Mouse (Mus musculus): ENCODE results near the gene Actbl2.

Gene Actbl2

DNA sequence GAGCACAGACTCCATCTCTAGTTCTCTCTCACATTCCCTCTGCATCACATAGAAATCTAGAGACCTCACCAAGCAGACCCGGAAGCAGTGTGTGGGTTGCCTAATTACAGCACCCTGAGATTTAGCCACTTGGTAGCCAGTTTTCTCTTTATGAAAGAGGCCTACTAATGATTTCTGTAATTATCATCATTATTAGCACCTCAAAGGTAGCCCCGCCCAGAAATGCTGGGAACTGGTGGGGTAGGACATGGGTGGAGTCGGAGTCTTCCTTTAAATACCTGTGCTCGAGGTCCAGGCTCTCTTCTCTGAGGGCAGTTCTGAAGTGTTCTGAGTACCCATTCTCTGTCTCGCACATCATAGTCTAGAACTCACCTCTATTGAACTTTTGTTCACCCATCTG is at the start of gene Actbl2:
TSS of gene Actbl2 (plus strand) at position 301 of the 400 bp plus-strand sequence.
- no peak for DNase-seq (ENCODE audit: low spot score in 2 of 2)

GRCm38 (mm10) chr13:111210649-111211378 is 44.0 kb upstream of the Actbl2 start:
- no peak for DNase-seq (ENCODE audit: low spot score in 2 of 2)

DNA sequence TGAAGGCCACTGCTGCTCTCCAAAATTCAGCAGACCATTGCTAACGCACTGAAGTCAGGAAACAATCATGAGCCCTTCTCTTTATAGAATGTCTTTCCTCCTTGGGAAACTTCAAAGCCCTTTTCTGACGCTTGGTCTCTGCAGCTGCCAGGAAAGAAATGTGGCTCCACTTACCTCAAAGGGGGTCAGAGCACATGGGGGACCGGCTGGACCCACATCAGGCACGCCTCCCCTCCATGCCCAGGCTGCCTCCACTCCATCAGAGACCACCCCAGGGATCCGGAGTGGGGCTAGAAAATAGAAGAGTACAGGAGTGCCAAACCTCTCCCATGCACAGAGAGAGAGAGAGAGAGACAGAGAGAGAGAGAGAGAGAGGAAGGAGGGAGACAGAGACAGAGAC is 26.0 kb upstream of the Actbl2 start:
- no peak for DNase-seq (ENCODE audit: low spot score in 2 of 2)

DNA sequence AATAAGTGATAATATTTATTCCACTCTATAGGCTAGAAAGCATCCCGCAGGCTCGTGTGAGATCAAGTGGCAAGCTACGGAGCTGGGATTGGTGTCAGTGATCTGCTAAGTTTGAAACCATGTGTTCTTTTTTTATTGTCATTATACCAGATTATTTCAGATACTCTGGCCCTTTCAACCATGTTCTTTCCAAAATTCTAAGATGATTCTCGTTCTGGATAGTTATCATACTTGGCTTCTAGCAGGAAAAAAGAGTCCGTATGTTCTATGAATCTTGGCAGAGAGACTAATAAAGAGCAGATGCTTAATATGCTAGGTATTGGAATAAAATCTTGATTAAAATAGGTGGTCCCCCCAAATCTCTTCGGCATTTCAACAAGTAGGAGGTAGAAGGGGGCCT is 25.3 kb upstream of the Actbl2 start:
- no peak for DNase-seq (ENCODE audit: low spot score in 2 of 2)

DNA sequence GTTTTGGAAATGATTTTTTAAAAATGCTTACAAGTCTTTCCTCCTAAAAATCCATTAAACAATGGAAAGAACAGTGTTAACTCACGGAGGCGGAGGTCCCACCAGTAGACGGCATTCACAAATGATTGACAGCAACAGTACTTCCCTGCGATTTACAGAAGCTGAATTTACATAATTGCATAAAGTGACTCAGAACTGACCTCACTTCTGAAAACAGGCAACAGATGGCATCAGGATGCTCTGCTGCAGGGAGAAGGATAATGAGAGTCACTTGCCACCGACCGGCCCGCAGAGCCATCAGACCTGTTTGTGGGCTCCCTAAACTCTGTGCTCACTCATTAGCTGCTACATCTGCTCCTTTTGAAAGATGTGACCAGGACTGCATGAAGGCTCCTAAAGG is 22.4 kb upstream of the Actbl2 start:
- no peak for DNase-seq (ENCODE audit: low spot score in 2 of 2)

DNA sequence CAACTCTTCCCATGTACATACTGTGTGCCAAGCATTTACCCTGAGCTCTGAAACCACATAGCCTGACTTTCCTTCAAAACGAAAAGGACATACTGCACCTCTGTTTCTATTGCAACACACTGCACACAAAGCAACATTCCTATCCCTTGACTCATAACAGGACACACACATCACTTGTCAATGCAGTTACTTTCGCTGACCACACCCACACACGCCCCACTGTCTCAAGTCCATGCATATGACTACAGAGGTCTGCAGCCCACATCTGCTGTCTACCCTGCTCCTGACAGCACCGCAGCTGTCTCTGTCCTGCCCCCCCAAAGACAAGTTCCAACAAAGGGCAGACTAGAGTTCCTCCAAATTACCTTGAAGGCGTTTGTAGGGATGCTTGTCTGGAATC is 21.5 kb upstream of the Actbl2 start:
- no peak for DNase-seq (ENCODE audit: low spot score in 2 of 2)

- no peak for DNase-seq (ENCODE audit: low spot score in 2 of 2)
These were observed 20.2 kb upstream of the Actbl2 start for GRCm38 (mm10) chr13:111234573-111234972.

DNA sequence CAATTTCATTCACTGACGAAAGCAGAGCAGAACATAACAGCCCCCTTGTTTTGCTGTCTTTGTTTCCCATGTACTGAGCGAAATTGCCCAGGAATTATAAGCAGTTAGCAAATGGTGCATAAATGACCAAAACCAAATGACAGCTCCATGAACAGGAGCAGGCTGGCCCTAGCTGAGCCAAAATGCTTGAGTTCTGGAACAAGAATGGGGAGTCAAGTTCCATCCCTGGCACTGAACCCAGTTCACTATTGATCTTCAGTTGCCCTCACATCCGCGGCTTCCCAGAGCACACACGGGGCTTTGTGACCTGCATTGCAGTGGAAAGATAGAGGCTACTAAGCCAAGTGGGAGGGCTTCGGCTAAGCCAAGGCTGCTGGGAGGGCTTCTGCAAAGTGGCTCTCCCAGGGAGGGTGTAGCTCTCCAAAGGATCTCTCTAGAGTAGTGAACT is 19.1 kb upstream of the Actbl2 start:
- DNase-seq (ENCODE audit: low spot score in 2 of 2), result peak in 1 of 2 experiments; percentile 3

GRCm38 (mm10) chr13:111236461-111236864 is 18.4 kb upstream of the Actbl2 start:
- DNase-seq (ENCODE audit: low spot score in 2 of 2), result no peak

- no peak for DNase-seq (ENCODE audit: low spot score in 2 of 2)
These were observed 17.5 kb upstream of the Actbl2 start for GRCm38 (mm10) chr13:111237296-111237695.

DNA sequence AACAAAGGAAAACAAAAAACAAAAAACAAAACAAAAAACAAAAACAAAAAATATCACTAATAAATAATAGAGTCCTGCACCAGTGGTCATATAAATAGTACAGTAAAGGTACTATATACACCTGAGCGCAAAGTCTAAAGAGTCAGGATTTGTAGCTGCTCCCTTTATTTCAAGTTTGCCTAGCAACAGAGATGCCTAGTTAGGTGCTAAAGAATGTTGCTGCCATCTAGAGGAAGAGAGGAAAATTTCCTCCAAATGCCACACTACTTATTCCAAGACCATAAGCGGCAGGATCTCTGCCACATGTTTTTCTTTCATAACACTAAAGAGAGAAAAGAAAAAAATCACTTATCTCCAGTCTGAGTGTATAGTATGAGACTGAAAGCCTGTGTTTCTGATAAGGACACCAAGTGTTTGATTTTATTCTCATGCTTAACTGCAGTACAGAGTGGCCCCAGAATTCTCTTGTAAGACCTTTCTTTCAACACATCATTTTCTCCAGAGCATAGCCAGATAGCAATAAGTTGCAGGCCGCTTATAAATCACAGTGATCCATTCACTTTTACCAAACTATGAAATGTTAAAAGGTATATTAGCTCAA is 16.8 kb upstream of the Actbl2 start:
- DNase-seq (ENCODE audit: low spot score in 2 of 2), result no peak

DNA sequence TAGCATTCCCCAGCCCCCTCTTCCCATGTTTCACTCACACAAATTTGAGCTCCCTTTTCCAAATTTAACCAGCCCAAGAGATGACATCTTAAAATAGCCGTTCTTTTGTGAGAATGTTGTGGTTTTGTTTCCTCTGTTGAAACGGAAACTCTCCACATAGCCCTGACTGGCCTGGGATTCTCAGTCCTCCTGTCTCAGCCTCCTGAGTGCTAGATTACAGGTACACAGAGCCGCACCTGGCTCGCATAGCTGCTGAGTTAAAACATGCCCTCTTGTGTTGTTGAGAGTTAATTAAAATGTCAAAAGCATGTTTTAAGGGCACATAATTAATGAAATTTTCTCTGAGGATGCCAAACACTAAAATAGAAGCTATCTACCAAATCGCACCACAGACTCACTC is 3.7 kb upstream of the Actbl2 start:
- no peak for DNase-seq (ENCODE audit: low spot score in 2 of 2)

DNA sequence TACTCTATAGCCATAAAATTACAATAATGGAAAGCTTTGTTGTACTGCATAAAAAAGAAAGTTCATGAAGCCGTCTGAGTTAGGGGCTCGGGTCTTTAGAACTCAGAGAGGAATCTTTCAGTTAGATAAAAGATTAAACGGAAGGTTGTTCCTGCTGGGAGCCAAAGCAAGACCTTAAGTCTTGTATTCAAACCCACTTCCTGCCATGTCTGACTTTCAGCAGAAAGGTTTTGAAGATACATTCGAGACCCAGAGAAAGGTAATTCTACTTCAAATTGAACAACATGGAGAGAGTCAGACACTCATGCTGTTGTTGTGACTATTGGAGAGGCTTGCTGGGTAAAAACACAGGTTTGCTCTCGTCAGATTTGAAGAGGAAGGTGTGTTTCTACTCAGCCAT is 3.0 kb upstream of the Actbl2 start:
- no peak for DNase-seq (ENCODE audit: low spot score in 2 of 2)

DNA sequence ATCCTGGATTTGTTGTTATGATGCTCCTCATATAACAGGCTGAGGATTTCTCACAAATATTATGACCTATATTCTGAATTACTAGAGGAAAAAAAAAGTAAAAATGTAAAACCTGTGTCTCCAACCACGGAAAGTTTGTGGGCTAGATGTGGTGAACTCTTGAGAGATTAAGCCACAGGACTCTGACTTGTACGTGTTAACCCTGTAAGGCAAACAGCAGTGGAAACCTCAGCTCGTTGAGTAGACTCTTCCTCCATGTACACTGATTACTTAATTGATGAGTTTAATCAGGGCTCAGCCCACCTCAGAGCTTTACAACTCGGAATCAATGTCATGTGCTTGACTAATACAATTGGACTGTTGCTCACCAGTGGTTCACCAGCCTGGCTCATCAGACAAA is 3.2 kb downstream of the Actbl2 start:
- no peak for DNase-seq (ENCODE audit: low spot score in 2 of 2)

DNA sequence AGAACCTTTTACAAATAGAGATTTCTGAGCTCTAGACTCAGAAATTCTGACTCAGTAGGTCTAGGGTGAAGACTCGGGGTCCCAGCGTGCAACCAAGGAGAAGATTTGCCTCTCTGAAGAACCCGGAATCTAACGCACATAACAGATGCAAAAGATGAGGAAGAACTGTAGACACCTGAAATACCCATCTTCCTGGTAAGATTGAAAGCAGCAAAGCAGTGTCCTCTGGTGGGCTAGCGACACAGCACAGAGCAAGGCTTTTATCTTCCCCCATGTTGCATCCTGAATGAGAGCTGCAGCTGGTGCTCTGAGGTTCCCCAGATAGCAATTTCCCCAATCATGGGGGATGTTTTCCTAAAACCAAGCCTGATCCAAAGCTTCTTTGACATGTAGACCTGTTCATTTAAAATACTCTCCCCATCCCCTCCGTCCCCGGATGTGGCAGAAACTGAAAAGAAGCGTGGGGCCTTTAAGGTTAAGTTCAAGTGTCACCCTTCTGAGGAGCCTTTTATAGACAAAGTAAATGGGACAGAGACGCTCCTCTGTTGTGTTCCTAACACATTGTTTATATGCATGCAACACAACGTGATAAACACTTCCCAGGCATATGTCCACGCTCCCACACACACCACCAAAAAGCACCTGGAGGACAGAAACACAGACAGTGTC is 3.7 kb downstream of the Actbl2 start:
- DNase-seq (ENCODE audit: low spot score in 2 of 2), result no peak

DNA sequence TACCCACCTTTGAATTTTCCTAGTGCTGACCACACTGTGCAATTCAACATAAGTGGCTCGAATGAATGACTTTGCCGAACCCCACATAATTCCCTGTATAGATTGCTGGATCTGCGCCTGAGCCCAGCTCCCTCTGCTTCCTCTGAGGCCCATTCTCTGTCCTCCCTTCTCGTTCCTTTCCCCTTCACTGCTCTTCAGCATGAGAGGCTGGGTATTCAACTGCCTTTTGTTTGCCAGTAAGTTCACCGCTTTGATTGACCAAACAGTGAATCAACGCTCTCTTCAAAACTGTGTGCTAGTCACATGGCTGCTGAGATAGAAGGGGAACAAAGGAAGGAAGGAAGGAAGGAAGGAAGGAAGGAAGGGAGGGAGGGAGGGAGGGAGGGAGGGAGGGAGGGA is 4.3 kb downstream of the Actbl2 start:
- DNase-seq (ENCODE audit: low spot score in 2 of 2), result no peak

- DNase-seq (ENCODE audit: low spot score in 2 of 2), result no peak
These were observed 4.9 kb downstream of the Actbl2 start for GRCm38 (mm10) chr13:111259711-111260110.

DNA sequence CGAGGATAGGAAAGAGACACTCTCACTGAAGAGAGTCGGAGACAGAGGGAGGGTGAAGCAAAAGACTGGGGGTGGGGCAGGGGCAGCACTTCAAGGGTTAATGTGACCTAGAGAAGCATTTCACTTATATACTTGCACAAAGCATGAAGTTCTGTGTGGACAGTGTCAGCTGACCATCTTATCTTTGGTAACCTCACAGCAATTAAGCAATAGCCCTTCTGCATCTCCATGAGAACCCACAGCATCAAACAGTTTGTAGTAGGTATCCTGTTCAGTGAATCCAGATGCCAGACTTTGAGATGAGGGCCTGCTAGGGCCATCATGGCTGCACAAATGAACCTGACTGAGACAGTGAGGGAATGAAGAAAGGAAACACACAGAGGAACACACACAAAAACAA is 8.4 kb downstream of the Actbl2 start:
- no peak for DNase-seq (ENCODE audit: low spot score in 2 of 2)

DNA sequence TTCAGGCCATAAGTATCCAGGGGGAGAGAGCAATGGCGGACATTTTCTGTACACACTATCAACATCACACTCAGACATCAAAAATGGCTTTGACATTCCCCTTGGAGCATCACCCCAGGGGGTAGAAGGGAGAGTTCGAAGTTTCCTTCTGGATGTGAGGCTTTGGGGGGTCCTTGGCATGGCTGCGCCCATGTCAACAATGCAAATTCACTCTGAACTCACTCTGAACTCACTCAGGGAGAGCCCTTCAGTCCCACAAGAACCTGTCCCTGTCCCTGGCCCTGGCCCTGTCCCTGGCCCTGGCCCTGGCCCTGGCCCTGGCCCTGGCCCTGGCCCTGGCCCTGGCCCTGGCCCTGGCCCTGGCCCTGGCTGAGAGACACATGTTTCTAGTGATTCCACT is 8.9 kb downstream of the Actbl2 start:
- no peak for DNase-seq (ENCODE audit: low spot score in 2 of 2)

DNA sequence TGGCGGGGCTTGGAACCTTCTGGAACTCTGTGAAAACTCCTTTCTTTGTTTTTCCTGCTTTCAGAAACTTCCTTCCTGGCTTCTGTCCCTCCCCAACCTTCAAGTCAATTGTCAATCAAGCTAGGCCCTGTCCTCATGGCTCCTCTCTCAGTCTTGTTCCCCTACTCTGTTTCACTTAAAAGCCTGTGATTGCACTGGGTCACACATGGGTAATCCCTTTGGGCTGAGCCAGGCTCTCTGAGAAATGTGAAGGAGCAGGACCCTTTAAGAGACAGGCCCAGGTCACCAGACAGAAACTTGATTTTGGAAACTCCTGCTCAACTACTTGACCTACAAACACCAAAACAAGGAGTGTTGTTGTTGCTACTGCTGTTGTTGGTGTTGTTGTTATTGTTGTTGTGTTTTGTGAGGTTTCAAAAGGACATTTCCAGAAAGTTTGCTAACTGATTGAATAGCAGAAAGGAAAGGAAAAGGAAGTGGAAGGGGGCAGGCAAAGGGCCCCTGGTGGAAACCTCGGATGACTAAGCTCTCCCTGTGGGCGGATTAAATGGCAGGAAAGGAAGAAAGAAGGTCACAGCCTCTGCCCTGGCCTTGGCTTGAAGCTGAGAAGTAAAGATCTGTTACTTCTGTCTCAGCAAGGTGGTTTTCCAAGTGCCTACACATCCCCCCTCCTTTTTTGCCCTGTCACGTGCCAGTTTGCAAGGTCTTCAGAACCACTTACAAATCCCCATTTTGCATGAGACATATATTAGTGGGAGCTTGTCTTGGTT is 10.6 kb downstream of the Actbl2 start:
- no peak for DNase-seq (ENCODE audit: low spot score in 2 of 2)

DNA sequence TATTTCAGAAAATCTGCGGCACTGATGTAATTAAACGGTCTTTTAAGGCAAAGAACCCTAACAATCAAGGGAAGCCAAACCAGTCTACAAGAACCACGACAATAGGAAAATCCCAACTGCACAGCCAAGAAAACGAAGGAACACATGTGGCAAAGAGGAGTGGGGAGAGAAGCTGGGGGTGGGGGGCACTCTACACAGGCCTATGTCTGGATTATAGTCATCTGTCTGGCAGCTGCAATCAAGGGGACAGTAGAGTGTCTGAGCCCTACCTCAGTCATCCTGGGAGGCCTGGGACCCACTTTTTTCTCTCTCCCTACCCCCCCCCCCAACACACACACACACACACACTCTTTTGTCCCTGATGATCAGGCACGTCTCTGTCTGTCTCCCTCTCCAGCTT is 12.0 kb downstream of the Actbl2 start:
- DNase-seq (ENCODE audit: low spot score in 2 of 2), result no peak

DNA sequence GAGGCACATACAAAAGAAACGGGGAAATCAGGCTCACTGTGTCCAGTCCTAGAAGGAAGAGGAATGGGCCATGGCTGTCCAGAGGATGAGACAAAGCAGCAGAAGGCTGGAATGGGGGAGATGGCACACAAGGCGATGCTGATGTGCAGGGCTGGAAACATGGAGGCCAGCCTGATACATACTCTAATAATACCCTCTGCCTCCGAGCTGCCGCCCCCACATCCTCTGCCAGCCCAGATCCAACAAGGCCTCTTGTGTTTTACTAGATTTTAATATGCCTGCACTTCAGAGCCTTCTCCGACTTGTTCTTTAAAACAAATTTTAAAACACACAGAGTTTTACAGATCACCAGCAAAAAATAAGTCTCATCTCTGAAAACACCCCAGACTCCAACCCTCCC is 14.2 kb downstream of the Actbl2 start:
- DNase-seq (ENCODE audit: low spot score in 2 of 2), result no peak

Data from urinary bladder, adult 18-20 months (tissue).